Mouse (Mus musculus): Measurements from ENCODE around the gene Vmn1r33.
"Not testable (repeated sequence)": the region's sequence is repeated elsewhere in the genome, so short reads cannot be mapped to it uniquely, and the experiment has no call there.

Gene Vmn1r33

DNA sequence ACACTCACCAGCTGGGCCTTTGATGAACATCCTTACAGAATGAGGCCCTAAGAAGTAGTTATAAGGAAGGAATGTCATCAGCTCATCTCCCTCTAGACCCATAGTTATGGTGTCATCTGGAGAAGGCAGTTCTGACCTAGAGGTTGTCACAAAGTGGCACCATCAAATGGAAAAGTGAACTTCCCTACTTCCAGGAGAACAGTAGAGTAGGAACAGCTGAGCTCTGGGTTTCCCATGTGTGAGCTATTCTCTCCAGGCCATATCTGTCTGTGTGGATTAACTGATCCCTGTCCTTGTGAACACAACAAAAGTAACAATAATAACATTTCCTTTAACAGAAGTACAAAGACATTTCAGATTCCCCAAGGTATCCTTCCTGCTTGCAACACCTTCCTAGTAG, at the start of gene Vmn1r33:
Vmn1r33 (minus strand) TSS at position 101 of the 400 bp plus-strand sequence.
- DNase-seq (ENCODE audit: low spot score): not testable (repeated sequence)

- no peak for DNase-seq (ENCODE audit: low spot score)
Measured at GRCm38 (mm10) chr6:66643779-66644178, 25.7 kb upstream of the Vmn1r33 start, which contains the start of gene Vmn1r34. Gene Vmn1r34 (minus strand): TSS chr6:66643879.

DNA sequence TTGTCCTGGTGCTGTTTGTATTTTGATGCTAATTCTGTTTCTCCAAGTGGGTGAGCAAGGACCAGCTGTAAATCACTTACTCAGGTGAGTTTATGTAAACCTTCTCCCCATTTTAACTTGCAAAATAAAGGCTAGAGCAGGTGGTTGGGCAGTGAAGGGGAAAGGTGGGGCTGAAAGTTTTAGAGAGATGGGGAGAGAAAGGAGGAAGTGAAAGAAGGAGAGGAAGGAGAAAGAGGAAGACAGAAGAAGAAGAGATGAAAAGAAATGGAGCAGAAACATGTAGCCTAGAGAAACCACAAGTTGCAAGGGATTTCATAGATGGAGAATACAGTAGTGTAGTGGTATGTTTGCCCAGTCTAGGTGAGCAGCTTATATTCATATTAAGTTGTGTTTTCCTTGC, 22.3 kb downstream of the Vmn1r33 start:
- no peak for DNase-seq (ENCODE audit: low spot score)

Measured in yolk sac, embryonic 10.5 days (tissue).